Mouse (Mus musculus): ENCODE measurements around the gene Egfl8.

GRCm38 (mm10) chr17:34631647-34632046 lies 15.9 kb upstream of the Egfl8 start:
- TF ChIP-seq POLR2A (IDR thresholded peaks at IDR 0.05; ENCODE audit: extremely low read depth, insufficient read depth, low read length) (no peak), CTCF (IDR thresholded peaks at IDR 0.05; ENCODE audit: low read depth, low read length) (no peak)

Measured in liver, adult 2 months (tissue).